Mouse (Mus musculus) lung, postnatal 0 days (tissue): Measurements from ENCODE around the gene Sim1. TPM values are rescaled to one million over a fixed set of nuclear protein-coding genes. Genes with fewer than 3 reads are reported as not detected.

Source experiments
- ATAC-seq: fragments of 200-750 bp; cut with Nextera tagmentation; 2 replicates; pipeline ENCODE4 v1.8.0; 2017; ENCODE audit warnings: moderate library complexity
- DNase-seq: peaks from one replicate; pipeline ENCODE4 v3.0.0-alpha.2; 2016; ENCODE audit warnings: low spot score
- H3K27ac ChIP-seq: fragments of 300-500 bp; sonication (generic); 2 replicates; pipeline ENCODE4 v1.5.1; 2014; ENCODE audit warnings: antibody characterized with exemption, mild to moderate bottlenecking, low read length, mixed read lengths
- H3K27me3 ChIP-seq: fragments of 300-500 bp; sonication (generic); replicated peaks from 2 replicates; pipeline ENCODE4 v1.6.1; 2014; ENCODE audit warnings: low read length, mixed read lengths; ENCODE audit not compliant: insufficient read depth
- H3K36me3 ChIP-seq: fragments of 300-500 bp; sonication (generic); 2 replicates; pipeline ENCODE4 v1.6.1; 2014; ENCODE audit warnings: low read length, mixed read lengths; ENCODE audit not compliant: insufficient read depth
- H3K4me1 ChIP-seq: fragments of 300-500 bp; sonication (generic); 2 replicates; pipeline ENCODE4 v1.6.1; 2014; ENCODE audit warnings: antibody characterized with exemption, low read depth, low read length, mixed read lengths; ENCODE audit not compliant: insufficient read depth
- H3K4me2 ChIP-seq: fragments of 300-500 bp; sonication (generic); replicated peaks from 2 replicates; pipeline ENCODE4 v1.6.1; 2014; ENCODE audit warnings: low read depth, mild to moderate bottlenecking, low read length, moderate library complexity, mixed read lengths
- H3K4me3 ChIP-seq: fragments of 300-500 bp; sonication (generic); 2 replicates; pipeline ENCODE4 v1.5.1; 2014; ENCODE audit warnings: low read depth, low read length
- H3K9ac ChIP-seq: fragments of 300-500 bp; sonication (generic); replicated peaks from 2 replicates; pipeline ENCODE4 v1.6.1; 2014; ENCODE audit warnings: low read depth, mild to moderate bottlenecking
- H3K9me3 ChIP-seq: fragments of 300-500 bp; sonication (generic); 2 replicates; pipeline ENCODE4 v1.6.1; 2016; ENCODE audit warnings: low read length, mixed read lengths
- CTCF ChIP-seq: IDR thresholded peaks from 2 replicates; pipeline ENCODE4 v1.5.1; 2016; ENCODE audit warnings: antibody characterized with exemption, mild to moderate bottlenecking
- EP300 ChIP-seq: IDR thresholded peaks from 2 replicates; pipeline ENCODE4 v1.6.1; 2016; ENCODE audit warnings: antibody characterized with exemption, mild to moderate bottlenecking, control low read depth
- WGBS: fragments of 180-500 bp; shearing (Covaris S2); extraction: QIAGEN DNeasy Blood & Tissue Kit; methylation state at CpG from one replicate; pipeline ENCODE4 v1.1.7; 2014; 5-methylcytosine and 5-hydroxymethylcytosine counted together
- polyA plus RNA-seq: library from polyadenylated mRNA; unstranded; fragments of >200 nt; fragmentation: Nextera tagmentation; extraction: Ambion mirVana; gene quantifications from 2 replicates; pipeline ENCODE4 v1.2.1, GENCODE M21; 2015

Gene Sim1
- polyA plus RNA-seq, 1 experiment from 2014 or later: not detected

DNA sequence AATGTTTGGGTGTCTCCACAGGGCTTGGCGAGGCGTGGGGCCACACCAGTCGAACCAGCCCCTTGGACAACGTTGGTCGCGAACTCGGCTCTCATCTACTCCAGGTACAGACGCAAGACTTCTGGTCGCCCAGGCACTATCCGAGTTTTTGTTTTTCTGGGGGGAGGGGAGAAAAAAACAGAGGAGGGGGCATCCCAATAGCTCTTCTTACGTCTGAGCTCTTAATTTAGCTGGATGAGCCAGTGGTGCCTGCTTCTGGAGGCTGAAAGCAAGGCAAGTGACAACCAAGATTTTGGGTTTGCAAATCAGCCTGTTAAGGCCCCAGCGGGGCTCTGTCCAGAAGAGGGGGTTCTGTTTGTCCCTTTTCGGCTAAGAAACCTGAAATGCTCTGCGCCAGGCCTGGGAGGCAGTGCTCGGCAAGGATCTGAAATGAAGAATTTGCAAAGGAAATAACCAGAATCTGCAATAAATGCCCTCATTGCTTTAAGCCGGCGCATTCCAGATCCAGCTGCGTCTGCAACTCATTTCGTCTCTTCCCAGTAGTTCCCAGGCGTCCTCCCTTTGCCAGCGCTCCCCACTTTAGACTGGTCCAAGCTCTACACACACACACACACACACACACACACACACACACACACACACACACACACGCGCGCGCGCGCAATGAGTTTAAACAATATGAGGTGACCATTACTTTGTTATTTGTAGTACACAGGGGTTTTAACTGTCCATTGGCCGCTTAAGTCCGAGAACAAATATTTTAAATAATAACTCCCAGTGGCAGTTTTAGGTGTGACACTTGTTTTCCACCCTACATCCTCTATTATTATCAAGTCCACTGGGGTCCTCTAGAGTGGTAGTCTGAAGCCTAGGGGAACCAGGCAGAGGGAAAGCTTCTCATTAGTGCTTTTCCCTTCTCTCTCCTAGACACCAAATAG, 10.5 kb downstream of the Sim1 start:
- ATAC-seq: no peak
- H3K4me3 ChIP-seq: no peak overlapping the region
- H3K27me3 ChIP-seq: peaks cover 96% of the 10 kb centered on the region
- H3K9me3 ChIP-seq: no peaks in the 10 kb centered on the region
- TF ChIP-seq EP300: no peak
- TF ChIP-seq CTCF: no peak
- no peak for DNase-seq
- no peak overlapping the region for H3K9ac ChIP-seq
- no peak overlapping the region for H3K27ac ChIP-seq
- no peak overlapping the region for H3K4me2 ChIP-seq
- H3K36me3 ChIP-seq: no peaks in the 10 kb centered on the region
- no peaks in the 10 kb centered on the region for H3K4me1 ChIP-seq
- 13% methylated on average over 29 of the region's 29 CpGs for WGBS

- DNase-seq (no peak), ATAC-seq (peak; percentile 35; the same call in 1 of the 2 replicates)
- H3K4me1 ChIP-seq: no peaks in the 10 kb centered on the region
- H3K4me2 ChIP-seq: peak overlapping the region; percentile 22
- peak overlapping the region; percentile 10; the same call in 1 of the 2 replicates for H3K4me3 ChIP-seq
- no peak for TF ChIP-seq CTCF
- no peak for TF ChIP-seq EP300
- H3K9ac ChIP-seq: no peak overlapping the region
- H3K36me3 ChIP-seq: no peaks in the 10 kb centered on the region
- 2% methylated on average over 16 of the region's 16 CpGs for WGBS
- H3K27ac ChIP-seq: no peak overlapping the region
- H3K27me3 ChIP-seq: peaks cover 68% of the 10 kb centered on the region
- no peaks in the 10 kb centered on the region for H3K9me3 ChIP-seq
Observed at GRCm38 (mm10) chr10:50910400-50910799, 15.8 kb downstream of the Sim1 start.

DNA sequence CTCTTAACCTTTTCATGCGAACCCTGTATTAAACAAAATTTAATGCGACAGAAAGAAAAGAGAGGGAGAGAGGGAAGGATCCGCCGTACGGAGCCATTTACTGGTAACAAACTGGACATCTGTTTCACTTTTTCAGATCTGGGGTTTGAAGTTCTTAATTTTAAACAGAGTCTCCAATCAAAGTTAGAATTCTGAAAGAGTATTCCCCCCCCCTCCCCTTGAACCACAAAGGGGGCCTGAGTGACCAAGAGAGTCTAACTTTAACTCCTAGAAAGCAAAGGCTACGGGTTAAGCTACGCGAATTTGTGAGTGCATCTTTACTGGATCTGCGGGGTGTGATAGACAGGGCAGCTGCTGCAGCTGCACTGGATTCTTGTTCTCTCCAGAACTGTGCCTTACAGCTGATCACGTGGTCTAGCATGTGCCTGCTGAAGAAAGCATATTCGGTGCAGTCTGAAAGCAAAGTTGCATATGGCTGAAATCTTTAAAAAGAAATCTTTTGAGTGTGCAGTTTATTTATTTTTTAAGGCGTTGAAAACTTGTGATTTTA, 16.4 kb downstream of the Sim1 start:
- peak overlapping the region; percentile 22 for H3K4me2 ChIP-seq
- H3K4me1 ChIP-seq: no peaks in the 10 kb centered on the region
- no peak for DNase-seq
- 8% methylated on average over 12 of the region's 12 CpGs for WGBS
- TF ChIP-seq EP300 (no peak), CTCF (no peak)
- H3K27me3 ChIP-seq: peaks cover 63% of the 10 kb centered on the region
- 0 out of 2 replicates have a peak, but pooled peaks have one; percentile 41 for ATAC-seq
- no peak overlapping the region for H3K9ac ChIP-seq
- peak overlapping the region; percentile 10; the same call in 1 of the 2 replicates for H3K4me3 ChIP-seq
- H3K27ac ChIP-seq: no peak overlapping the region
- H3K36me3 ChIP-seq: no peaks in the 10 kb centered on the region
- H3K9me3 ChIP-seq: no peaks in the 10 kb centered on the region

DNA sequence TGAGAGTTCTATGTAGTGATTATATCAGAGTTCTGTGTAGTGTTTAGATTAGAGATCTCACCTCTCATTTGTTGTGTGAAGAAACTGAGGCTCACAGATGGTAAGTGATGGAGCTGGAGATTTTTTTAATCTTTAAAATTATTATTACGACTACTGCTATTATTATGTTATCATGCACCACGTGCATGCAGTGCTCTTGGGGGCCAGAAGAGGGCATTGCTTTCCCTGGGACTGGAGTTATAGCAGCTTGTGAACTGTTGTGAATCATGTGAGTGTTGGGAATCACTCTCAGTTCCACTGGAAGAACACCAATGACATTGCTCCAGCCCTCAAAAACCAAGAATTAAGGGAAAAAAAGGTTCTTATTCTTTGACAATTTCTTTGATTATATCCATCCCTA, 21.1 kb downstream of the Sim1 start:
- 42% methylated on average over 2 of the region's 2 CpGs for WGBS
- Histone ChIP-seq H3K4me1 (no peaks in the 10 kb centered on the region), H3K27me3 (peaks cover 17% of the 10 kb centered on the region), H3K27ac (no peak overlapping the region), H3K9ac (no peak overlapping the region), H3K9me3 (no peaks in the 10 kb centered on the region), H3K4me3 (no peak overlapping the region), H3K36me3 (no peaks in the 10 kb centered on the region), H3K4me2 (no peak overlapping the region)
- no peak for ATAC-seq
- no peak for DNase-seq
- TF ChIP-seq CTCF (peak; percentile 43), EP300 (no peak)

- no peak for TF ChIP-seq EP300
- no peak for TF ChIP-seq CTCF
- Histone ChIP-seq H3K4me2 (no peak overlapping the region), H3K4me1 (no peaks in the 10 kb centered on the region), H3K4me3 (no peak overlapping the region), H3K36me3 (no peaks in the 10 kb centered on the region), H3K27ac (no peak overlapping the region), H3K9ac (no peak overlapping the region), H3K27me3 (no peaks in the 10 kb centered on the region), H3K9me3 (no peaks in the 10 kb centered on the region)
- DNase-seq (no peak), ATAC-seq (no peak)
- WGBS: 55% methylated on average over 5 of the region's 5 CpGs
Observed at GRCm38 (mm10) chr10:50929281-50929680, 34.7 kb downstream of the Sim1 start.

DNA sequence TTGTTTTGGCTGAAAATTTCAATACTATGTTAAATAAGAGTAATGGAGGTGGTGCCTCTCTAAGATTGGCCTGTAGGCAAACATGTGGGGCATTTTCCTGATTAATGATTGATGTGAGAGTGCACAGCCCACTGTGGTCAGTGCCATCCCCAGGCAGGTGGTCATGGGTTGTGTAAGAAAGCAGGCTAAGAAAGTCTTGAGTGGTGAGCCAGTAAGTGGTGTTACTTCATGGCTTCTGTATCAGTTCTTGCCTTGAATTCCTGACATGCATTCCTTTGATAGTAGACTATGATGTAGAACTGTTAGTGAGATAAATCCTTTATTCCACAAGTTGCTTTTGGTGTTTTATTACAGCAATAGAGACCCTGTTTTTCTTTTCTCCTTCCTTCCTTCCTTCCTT, 41.1 kb downstream of the Sim1 start:
- Histone ChIP-seq H3K4me1 (no peaks in the 10 kb centered on the region), H3K9me3 (no peaks in the 10 kb centered on the region), H3K36me3 (no peaks in the 10 kb centered on the region), H3K27me3 (no peaks in the 10 kb centered on the region), H3K27ac (no peak overlapping the region), H3K4me2 (no peak overlapping the region), H3K9ac (no peak overlapping the region), H3K4me3 (no peak overlapping the region)
- no peak for TF ChIP-seq CTCF
- no peak for TF ChIP-seq EP300
- no peak for DNase-seq
- ATAC-seq: no peak
